Mouse (Mus musculus) small intestine, adult 2 months (tissue): ENCODE results near the gene Slc50a1.

Experiments
- CTCF ChIP-seq: fragments of 200-500 bp; IDR thresholded peaks from 2 replicates; pipeline ENCODE4 v1.5.1; 2012; ENCODE audit warnings: low read depth, mild to moderate bottlenecking, control low read depth, inconsistent platforms, low read length, moderate library complexity, mixed read lengths; ENCODE audit not compliant: insufficient replicate concordance, insufficient read length; ENCODE audit errors: extremely low read depth
- POLR2A ChIP-seq: fragments of 200-500 bp; IDR thresholded peaks from 2 replicates; pipeline ENCODE4 v1.6.1; 2012; ENCODE audit warnings: low read depth, mild to moderate bottlenecking, control low read depth, inconsistent platforms, low read length, moderate library complexity

GRCm38 (mm10) chr3:89229276-89229675 is 41.1 kb downstream of the Slc50a1 start:
- TF ChIP-seq POLR2A (no peak), CTCF (no peak)
